Mouse (Mus musculus): ENCODE data around the gene Dhdds.

- no peak for TF ChIP-seq CTCF (IDR thresholded peaks at IDR 0.05; ENCODE audit: low read depth, low read length)
- TF ChIP-seq POLR2A (IDR thresholded peaks at IDR 0.05; ENCODE audit: borderline replicate concordance, low read depth, low read length): no peak
Measured at GRCm38 (mm10) chr4:133967866-133968149, 32.9 kb downstream of the Dhdds start.

Data from bone marrow macrophage, adult 2 months (primary cell).